Comparison of ENCODE assay signal across 9 mouse cellular contexts in the genomic region with DNA sequence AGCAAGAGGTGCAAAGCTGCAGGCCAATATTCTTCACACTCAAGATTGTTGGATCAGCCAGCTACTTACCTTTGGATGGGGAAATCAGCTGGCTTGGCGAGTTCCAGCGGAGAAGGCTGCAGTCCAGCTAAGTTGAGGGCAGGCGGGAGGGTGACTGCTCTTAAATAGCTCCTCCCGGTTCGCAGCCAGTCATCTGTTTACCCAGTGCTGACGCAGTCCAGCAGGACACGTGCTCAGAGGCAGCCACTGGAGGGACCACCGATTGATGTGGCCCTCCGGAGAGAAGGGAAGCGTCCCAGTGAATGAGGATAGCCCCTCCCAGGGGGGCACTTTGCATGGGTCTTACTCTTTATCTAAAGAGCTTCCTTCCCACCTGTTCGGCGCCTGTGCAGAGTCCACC. TPM values are rescaled to one million over a fixed set of nuclear protein-coding genes. Genes with fewer than 3 reads are reported as not detected.
DNase-seq lines count a peak whose midpoint lies in the region; ATAC-seq and TF ChIP-seq lines count a peak whose summit lies in the region.
"Had no signal": no experiment of that assay in that cellular context is flagged by ENCODE, and none has a peak within 500 bp of the region (broad histone marks: within the 10 kb centered on the region; RNA-seq: fewer than 3 reads in every experiment).

Gene Cck (minus strand): TSS at position 166 of the 400 bp plus-strand sequence.

- peaks cover 71% of the 10 kb centered on the region for H3K27me3 ChIP-seq in heart, embryonic 13.5 days (replicated peaks)
- peaks cover 45% of the 10 kb centered on the region for H3K27me3 ChIP-seq in kidney, postnatal 0 days (ENCODE audit: insufficient read depth, low read length)
- H3K27me3 ChIP-seq in neural tube, embryonic 13.5 days, result peaks cover 68% of the 10 kb centered on the region

- 2% methylated on average over 12 of the region's 12 CpGs for WGBS in heart, embryonic 13.5 days
- WGBS in kidney, postnatal 0 days, result 2% methylated on average over 12 of the region's 12 CpGs
- WGBS in neural tube, embryonic 13.5 days, result 4% methylated on average over 12 of the region's 12 CpGs

- peak within 1 kb of the TSS; percentile 44 for H3K4me3 ChIP-seq in heart, embryonic 13.5 days
- H3K4me3 ChIP-seq in kidney, postnatal 0 days (replicated peaks; ENCODE audit: low read depth, low read length), result peak within 1 kb of the TSS; percentile 24; the same call in 1 of the 2 replicates
- H3K4me3 ChIP-seq in neural tube, embryonic 13.5 days, result peak within 1 kb of the TSS; percentile 34

- DNase-seq in NIH3T3 (ENCODE audit: low read depth) (peak; percentile 50), liver (peak; percentile 22)
- peak; percentile 58 for DNase-seq in fat pad, adult 2 months (ENCODE audit: extremely low read depth, low read depth, low spot score)
- peak; percentile 68 for DNase-seq in kidney, postnatal 0 days (ENCODE audit: low spot score)

- no peak within 1 kb of the TSS for H3K9ac ChIP-seq in heart, embryonic 13.5 days
- no peak within 1 kb of the TSS for H3K9ac ChIP-seq in kidney, postnatal 0 days (ENCODE audit: low read depth, low read length)
- H3K9ac ChIP-seq in neural tube, embryonic 13.5 days, result peak within 1 kb of the TSS; percentile 2

- H3K9me3 ChIP-seq in heart, embryonic 13.5 days, result no peaks in the 10 kb centered on the region
- H3K9me3 ChIP-seq in kidney, postnatal 0 days (replicated peaks; ENCODE audit: low read length), result no peaks in the 10 kb centered on the region
- H3K9me3 ChIP-seq in neural tube, embryonic 13.5 days, result no peaks in the 10 kb centered on the region

- ATAC-seq in heart, embryonic 13.5 days (ENCODE audit: extremely low read depth, insufficient number of reproducible peaks, low FRiP score, low TSS enrichment), result no peak
- ATAC-seq in kidney, postnatal 0 days (replicated peaks; ENCODE audit: low FRiP score, low read depth), result 0 out of 2 replicates have a peak, but pooled peaks have one; percentile 36
- ATAC-seq in neural tube, embryonic 13.5 days (ENCODE audit: low read depth), result peak; percentile 59; the same call in 1 of the 2 replicates
- ATAC-seq in erythroid progenitor cell, adult 5-6 weeks (replicated peaks; ENCODE audit: low FRiP score, poor library complexity, severe bottlenecking), result no peak
- ATAC-seq in activated CD4-positive, CD25-positive, alpha-beta regulatory T cell, adult 4 months, result no peak
- ATAC-seq: Patski had no signal

- no peak for TF ChIP-seq CTCF in kidney, postnatal 0 days (IDR thresholded peaks at IDR 0.05; ENCODE audit: low read depth)

- no peaks in the 10 kb centered on the region for H3K36me3 ChIP-seq in heart, embryonic 13.5 days
- no peaks in the 10 kb centered on the region for H3K36me3 ChIP-seq in kidney, postnatal 0 days (ENCODE audit: insufficient read depth, low read length)
- no peaks in the 10 kb centered on the region for H3K36me3 ChIP-seq in neural tube, embryonic 13.5 days

- peaks cover 20% of the 10 kb centered on the region for H3K4me1 ChIP-seq in heart, embryonic 13.5 days
- H3K4me1 ChIP-seq in kidney, postnatal 0 days (replicated peaks; ENCODE audit: insufficient read depth, low read length), result 0 out of 2 replicates have a peak, but pooled peaks cover 5% of the 10 kb centered on the region
- peaks cover 20% of the 10 kb centered on the region for H3K4me1 ChIP-seq in neural tube, embryonic 13.5 days (replicated peaks)

- H3K4me2 ChIP-seq in heart, embryonic 13.5 days, result peak within 1 kb of the TSS; percentile 65
- peak within 1 kb of the TSS; percentile 46 for H3K4me2 ChIP-seq in kidney, postnatal 0 days (ENCODE audit: low read length)
- peak within 1 kb of the TSS; percentile 56 for H3K4me2 ChIP-seq in neural tube, embryonic 13.5 days

- no peak within 1 kb of the TSS for H3K27ac ChIP-seq in heart, embryonic 13.5 days (replicated peaks)
- no peak within 1 kb of the TSS for H3K27ac ChIP-seq in kidney, postnatal 0 days
- no peak within 1 kb of the TSS for H3K27ac ChIP-seq in neural tube, embryonic 13.5 days (replicated peaks)

RNA-seq across cellular contexts. Expression of gene Cck, which starts in this region (rescaled TPM):
- polyA plus RNA-seq in heart, embryonic 13.5 days (2015; fragmentation: Nextera tagmentation; extraction: Ambion mirVana), result 0.62 and 0.75 TPM in 2 replicates
- 13.0 and 14.0 TPM in 2 replicates for polyA plus RNA-seq in kidney, postnatal 0 days (2015; fragmentation: Nextera tagmentation; extraction: Ambion mirVana)
- 7.9 and 11.2 TPM in 2 replicates for polyA plus RNA-seq in neural tube, embryonic 13.5 days (2015; fragmentation: Nextera tagmentation; extraction: Ambion mirVana)
- not detected in 2 replicates for total RNA-seq in erythroid progenitor cell, adult 5-6 weeks (2015; ENCODE audit: low replicate concordance)
- not detected in 2 replicates for total RNA-seq in erythroid progenitor cell, adult 5-6 weeks (2017; ENCODE audit: low replicate concordance)
- polyA plus RNA-seq in activated CD4-positive, CD25-positive, alpha-beta regulatory T cell, adult 4 months (2017; shearing (Covaris generic)), result not detected
- polyA plus RNA-seq: Patski had no signal

Comparison
In these comparisons a context has a peak if more than half of its experiments do, and no peak if none do; other contexts are left out.
1. ATAC-seq: peak in kidney, postnatal 0 days (single experiment) and neural tube, embryonic 13.5 days (single experiment); none in heart, embryonic 13.5 days (single experiment), erythroid progenitor cell, adult 5-6 weeks (single experiment) and activated CD4-positive, CD25-positive, alpha-beta regulatory T cell, adult 4 months (single experiment).
2. Peak in every context shown above with its lines, with median percentiles within 50 percentile points of each other: DNase-seq, H3K4me2 ChIP-seq and H3K4me3 ChIP-seq.